Mouse (Mus musculus) lung, embryonic 15.5 days (tissue): ENCODE measurements at regions not wholly inside any gene's neighbourhood (a gene's known extent, or its start where the extent isn't known, plus 50 kb on each side); places are given as distances from the start of the nearest gene placed in this dataset.

ENCODE experiments used
- ATAC-seq: fragments of 200-750 bp; cut with Nextera tagmentation; 2 replicates; pipeline ENCODE4 v1.8.0; 2017; ENCODE audit warnings: moderate number of reproducible peaks, borderline replicate concordance; ENCODE audit not compliant: low FRiP score, low TSS enrichment; ENCODE audit errors: extremely low read depth
- H3K27ac ChIP-seq: fragments of 300-500 bp; sonication (generic); 2 replicates; pipeline ENCODE4 v1.5.1; 2015; ENCODE audit warnings: moderate library complexity, mild to moderate bottlenecking, inconsistent platforms
- H3K27me3 ChIP-seq: fragments of 300-500 bp; sonication (generic); 2 replicates; pipeline ENCODE4 v1.6.1; 2015; ENCODE audit warnings: inconsistent platforms
- H3K36me3 ChIP-seq: fragments of 300-500 bp; sonication (generic); 2 replicates; pipeline ENCODE4 v1.6.1; 2015; ENCODE audit warnings: inconsistent platforms
- H3K4me1 ChIP-seq: fragments of 300-500 bp; sonication (generic); 2 replicates; pipeline ENCODE4 v1.6.1; 2015; ENCODE audit warnings: inconsistent platforms
- H3K4me2 ChIP-seq: fragments of 300-500 bp; sonication (generic); 2 replicates; pipeline ENCODE4 v1.6.1; 2015; ENCODE audit warnings: inconsistent platforms, mild to moderate bottlenecking, moderate library complexity
- H3K4me3 ChIP-seq: fragments of 300-500 bp; sonication (generic); 2 replicates; pipeline ENCODE4 v1.5.1; 2015; ENCODE audit warnings: mild to moderate bottlenecking, inconsistent platforms
- H3K9ac ChIP-seq: fragments of 300-500 bp; sonication (generic); 2 replicates; pipeline ENCODE4 v1.6.1; 2015; ENCODE audit warnings: inconsistent platforms
- H3K9me3 ChIP-seq: fragments of 300-500 bp; sonication (generic); 2 replicates; pipeline ENCODE4 v1.6.1; 2016; ENCODE audit warnings: inconsistent platforms
- WGBS: fragments of 180-500 bp; shearing (Covaris S2); methylation state at CpG from one replicate; pipeline ENCODE4 v1.1.7; 2015; 5-methylcytosine and 5-hydroxymethylcytosine counted together

DNA sequence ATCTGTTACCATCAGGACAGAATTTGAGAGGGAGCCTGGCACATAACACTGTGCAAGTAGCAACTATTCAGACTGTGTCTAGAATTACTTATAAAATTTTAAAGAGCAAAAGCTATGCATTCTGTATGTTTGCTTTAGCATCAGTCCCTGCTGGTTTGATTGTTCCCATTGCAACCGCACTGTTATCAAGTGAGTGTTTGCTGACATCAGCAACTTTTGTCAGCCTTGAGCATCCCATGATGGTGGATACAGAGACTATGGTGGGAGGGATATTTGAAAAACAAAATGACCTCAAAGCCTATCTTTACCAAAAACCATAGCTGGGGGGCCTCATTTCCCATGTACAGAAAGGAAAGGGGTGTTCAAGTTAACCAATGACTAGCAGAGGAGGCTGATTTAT lies 93.2 kb upstream of the Tapt1 start:
- H3K4me2 ChIP-seq, result no peak overlapping the region
- ATAC-seq, result no peak

GRCm38 (mm10) chr5:44306769-44307557 lies 80.5 kb upstream of the Tapt1 start:
- Histone ChIP-seq H3K36me3 (no peaks in the 10 kb centered on the region), H3K9ac (no peak overlapping the region), H3K4me2 (peak overlapping the region; percentile 34), H3K4me1 (peaks cover 11% of the 10 kb centered on the region; the same call in 1 of the 2 replicates), H3K27me3 (no peaks in the 10 kb centered on the region), H3K4me3 (no peak overlapping the region), H3K27ac (no peak overlapping the region), H3K9me3 (no peaks in the 10 kb centered on the region)
- 14% methylated on average over 16 of the region's 16 CpGs for WGBS
- ATAC-seq, result no peak

More for the DNA sequence above, 93.2 kb upstream of the Tapt1 start:
- H3K27me3 ChIP-seq, result no peaks in the 10 kb centered on the region
- 82% methylated on average over 1 of the region's 1 CpGs for WGBS
- no peak overlapping the region for H3K9ac ChIP-seq
- H3K9me3 ChIP-seq, result no peaks in the 10 kb centered on the region
- no peak overlapping the region for H3K27ac ChIP-seq
- no peak overlapping the region for H3K4me3 ChIP-seq
- H3K4me1 ChIP-seq, result no peaks in the 10 kb centered on the region
- H3K36me3 ChIP-seq, result no peaks in the 10 kb centered on the region

GRCm38 (mm10) chr5:44303886-44304855 lies 77.7 kb upstream of the Tapt1 start:
- Histone ChIP-seq H3K27ac (no peak overlapping the region), H3K9me3 (no peaks in the 10 kb centered on the region), H3K9ac (no peak overlapping the region), H3K4me3 (no peak overlapping the region), H3K4me1 (peaks cover 11% of the 10 kb centered on the region; the same call in 1 of the 2 replicates), H3K4me2 (peak overlapping the region; percentile 43), H3K27me3 (no peaks in the 10 kb centered on the region), H3K36me3 (no peaks in the 10 kb centered on the region)
- WGBS, result 30% methylated on average over 14 of the region's 14 CpGs
- ATAC-seq, result no peak

- H3K4me2 ChIP-seq, result no peak overlapping the region
- no peaks in the 10 kb centered on the region for H3K4me1 ChIP-seq
- ATAC-seq, result no peak
- WGBS, result 8% methylated on average over 5 of the region's 5 CpGs
- H3K27ac ChIP-seq, result no peak overlapping the region
- no peaks in the 10 kb centered on the region for H3K9me3 ChIP-seq
- no peaks in the 10 kb centered on the region for H3K27me3 ChIP-seq
- H3K36me3 ChIP-seq, result no peaks in the 10 kb centered on the region
- no peak overlapping the region for H3K4me3 ChIP-seq
- H3K9ac ChIP-seq, result no peak overlapping the region
Observed at GRCm38 (mm10) chr5:44284384-44284783, 58.0 kb upstream of the Tapt1 start.
